In genomic region chr8:111736321-111736720, GRCm38 (mm10) we compare ENCODE assay signal across 9 mouse cellular contexts. TPM values are rescaled to one million over a fixed set of nuclear protein-coding genes. Genes with fewer than 3 reads are reported as not detected.
DNase-seq lines count a peak whose midpoint lies in the region; ATAC-seq and TF ChIP-seq lines count a peak whose summit lies in the region.
"Had no signal": no experiment of that assay in that cellular context is flagged by ENCODE, and none has a peak within 500 bp of the region (broad histone marks: within the 10 kb centered on the region; RNA-seq: fewer than 3 reads in every experiment).

No protein-coding gene starts in this region.

- no peaks in the 10 kb centered on the region for H3K36me3 ChIP-seq in forebrain, embryonic 11.5 days (ENCODE audit: control insufficient read depth, insufficient read depth, low read length)
- no peaks in the 10 kb centered on the region for H3K36me3 ChIP-seq in kidney, adult 2 months (ENCODE audit: control insufficient read depth, insufficient read depth, low read length)
- no peaks in the 10 kb centered on the region for H3K36me3 ChIP-seq in neural tube, embryonic 13.5 days

- H3K4me1 ChIP-seq in forebrain, embryonic 11.5 days (replicated peaks; ENCODE audit: control insufficient read depth, insufficient read depth, low read length) = peaks cover 39% of the 10 kb centered on the region
- H3K4me1 ChIP-seq in kidney, adult 2 months (ENCODE audit: control insufficient read depth, insufficient read depth, low read length) = peaks cover 80% of the 10 kb centered on the region
- H3K4me1 ChIP-seq in neural tube, embryonic 13.5 days (replicated peaks) = peaks cover 96% of the 10 kb centered on the region

- no peak overlapping the region for H3K4me2 ChIP-seq in forebrain, embryonic 11.5 days (ENCODE audit: low read depth, low read length, severe bottlenecking)
- no peak overlapping the region for H3K4me2 ChIP-seq in neural tube, embryonic 13.5 days

- no peak overlapping the region; the same call in 1 of the 2 replicates for H3K27ac ChIP-seq in forebrain, embryonic 11.5 days (ENCODE audit: low read depth, low read length)
- H3K27ac ChIP-seq in kidney, adult 2 months (ENCODE audit: insufficient read depth, low read depth, low read length) = peak overlapping the region; percentile 88; the same call in 1 of the 2 replicates
- peak overlapping the region; percentile 81 for H3K27ac ChIP-seq in neural tube, embryonic 13.5 days (replicated peaks)

- H3K9ac ChIP-seq in forebrain, embryonic 11.5 days (ENCODE audit: low read length) = no peak overlapping the region
- peak overlapping the region; percentile 88 for H3K9ac ChIP-seq in neural tube, embryonic 13.5 days

- TF ChIP-seq CTCF in kidney, adult 2 months (conservative IDR thresholded peaks at IDR 0.05; ENCODE audit: insufficient read depth, insufficient read length, low read depth, low read length) = no peak

- H3K9me3 ChIP-seq in forebrain, embryonic 11.5 days (ENCODE audit: control insufficient read depth, low read length) = no peaks in the 10 kb centered on the region
- no peaks in the 10 kb centered on the region for H3K9me3 ChIP-seq in neural tube, embryonic 13.5 days

- ATAC-seq in forebrain, embryonic 11.5 days (replicated peaks; ENCODE audit: low FRiP score) = no peak
- ATAC-seq in neural tube, embryonic 13.5 days (ENCODE audit: low read depth) = no peak
- ATAC-seq in activated CD4-positive, CD25-positive, alpha-beta regulatory T cell, adult 4 months = no peak

- no peak overlapping the region for H3K4me3 ChIP-seq in forebrain, embryonic 11.5 days (ENCODE audit: low read depth, low read length)
- no peak overlapping the region for H3K4me3 ChIP-seq in kidney, adult 2 months (ENCODE audit: insufficient read depth, low read depth, low read length)
- no peak overlapping the region for H3K4me3 ChIP-seq in neural tube, embryonic 13.5 days

- WGBS in forebrain, embryonic 11.5 days = 68% methylated on average over 7 of the region's 7 CpGs
- WGBS in kidney, adult 2 months = 34% methylated on average over 7 of the region's 7 CpGs
- WGBS in neural tube, embryonic 13.5 days = 18% methylated on average over 7 of the region's 7 CpGs

- no peak for TF ChIP-seq POLR2A in kidney, adult 2 months (IDR thresholded peaks at IDR 0.05; ENCODE audit: low read depth, low read length)

- no peaks in the 10 kb centered on the region for H3K27me3 ChIP-seq in forebrain, embryonic 11.5 days (ENCODE audit: control insufficient read depth, insufficient read depth, low read length)
- H3K27me3 ChIP-seq in kidney, adult 2 months (replicated peaks; ENCODE audit: control insufficient read depth, insufficient read depth, low read length) = no peaks in the 10 kb centered on the region
- H3K27me3 ChIP-seq in neural tube, embryonic 13.5 days = no peaks in the 10 kb centered on the region

- peak; percentile 59 to 80 for DNase-seq in left cerebral cortex, adult 18-20 months (ENCODE audit: low spot score in 2 of 2)
- DNase-seq in left cerebral cortex, adult 11 months (ENCODE audit: low spot score) = no peak
- DNase-seq in cerebellum, adult 18-20 months = peak; percentile 61 to 67
- DNase-seq in forebrain, embryonic 11.5 days (ENCODE audit: low spot score) = peak; percentile 51
- DNase-seq in kidney, adult 2 months = peak; percentile 9
- no peak for DNase-seq in spleen, adult 12 weeks (ENCODE audit: low spot score)

RNA-seq across cellular contexts. Expression of gene Bcar1, which starts 7.3 kb away (rescaled TPM):
- total RNA-seq in left cerebral cortex, adult 18-20 months (2021) = 10 to 100 TPM; 51.1 to 51.3 TPM
- polyA plus RNA-seq in forebrain, embryonic 11.5 days (2014; fragmentation: Nextera tagmentation; extraction: Ambion mirVana) = 60.1 and 60.8 TPM in 2 replicates
- polyA plus RNA-seq in kidney, adult 2 months (2012; rRNA removed) = 115 and 137 TPM in 2 replicates
- 51.0 and 51.6 TPM in 2 replicates for polyA plus RNA-seq in neural tube, embryonic 13.5 days (2015; fragmentation: Nextera tagmentation; extraction: Ambion mirVana)
- under 1 TPM; 0.21 to 0.38 TPM for polyA plus RNA-seq in activated CD4-positive, CD25-positive, alpha-beta regulatory T cell, adult 4 months (2017; shearing (Covaris generic))

RNA-seq across cellular contexts. Expression of gene Ctrb1, which starts 45.5 kb away (rescaled TPM):
- total RNA-seq in left cerebral cortex, adult 18-20 months (2021) = not detected
- not detected in 2 replicates for polyA plus RNA-seq in forebrain, embryonic 11.5 days (2014; fragmentation: Nextera tagmentation; extraction: Ambion mirVana)
- polyA plus RNA-seq in kidney, adult 2 months (2012; rRNA removed) = 0.17 and 0.29 TPM in 2 replicates
- not detected in 2 replicates for polyA plus RNA-seq in neural tube, embryonic 13.5 days (2015; fragmentation: Nextera tagmentation; extraction: Ambion mirVana)
- polyA plus RNA-seq in activated CD4-positive, CD25-positive, alpha-beta regulatory T cell, adult 4 months (2017; shearing (Covaris generic)) = not detected
- total RNA-seq: heart, adult 18-20 months had no signal

Comparison
In these comparisons a context has a peak if more than half of its experiments do, and no peak if none do; other contexts are left out.
1. DNase-seq: peak in left cerebral cortex, adult 18-20 months (2 of 2), cerebellum, adult 18-20 months (2 of 2), forebrain, embryonic 11.5 days (single experiment) and kidney, adult 2 months (single experiment); none in left cerebral cortex, adult 11 months (single experiment) and spleen, adult 12 weeks (single experiment).
2. RNA of gene Bcar1, which starts 7.3 kb away (polyA plus RNA-seq): 115 to 137 TPM in kidney, adult 2 months, 60.1 to 60.8 TPM in forebrain, embryonic 11.5 days and 51.0 to 51.6 TPM in neural tube, embryonic 13.5 days; 0.21 to 0.38 TPM in activated CD4-positive, CD25-positive, alpha-beta regulatory T cell, adult 4 months; every median in the first group is over 10 times any median in the second.